ENCODE assay signal across 26 mouse cellular contexts in genomic region chr6:12069357-12069756, GRCm38 (mm10).
"Had no signal": no experiment of that assay in that cellular context is flagged by ENCODE, and none has a peak within 500 bp of the region (broad histone marks: within the 10 kb centered on the region; RNA-seq: fewer than 3 reads in every experiment).

No protein-coding gene starts in this region.

- H3K9ac ChIP-seq: heart, embryonic 13.5 days; heart, embryonic 15.5 days; hindbrain, embryonic 13.5 days; hindbrain, embryonic 15.5 days; kidney, embryonic 15.5 days; limb, embryonic 13.5 days; limb, embryonic 15.5 days; liver, embryonic 12.5 days; liver, embryonic 14.5 days had no signal

- H3K36me3 ChIP-seq: heart, embryonic 15.5 days; hindbrain, embryonic 15.5 days; limb, embryonic 15.5 days; liver, embryonic 12.5 days had no signal

- H3K9me3 ChIP-seq: heart, embryonic 13.5 days; heart, embryonic 15.5 days; hindbrain, embryonic 13.5 days; hindbrain, embryonic 15.5 days; kidney, embryonic 15.5 days; limb, embryonic 13.5 days; limb, embryonic 15.5 days; liver, embryonic 12.5 days had no signal

- ATAC-seq: hindbrain, postnatal 0 days; intestine, embryonic 16.5 days; liver, embryonic 12.5 days had no signal

- H3K27me3 ChIP-seq: heart, embryonic 13.5 days; heart, embryonic 15.5 days; hindbrain, embryonic 13.5 days; hindbrain, embryonic 15.5 days; kidney, embryonic 15.5 days; limb, embryonic 13.5 days; limb, embryonic 15.5 days; liver, embryonic 12.5 days had no signal

- DNase-seq: gastrocnemius, postnatal 10 days; gastrocnemius, postnatal 25 days; heart, adult 11 months; heart, adult 2 months; heart, postnatal 14 days; heart, postnatal 36 days; kidney, adult 18-20 months; kidney, adult 8-10 months; kidney, postnatal 14 days; kidney, postnatal 36 days; layer of hippocampus, adult 9-11 months; layer of hippocampus, postnatal 36 days; left cerebral cortex, postnatal 4 days had no signal

- H3K4me2 ChIP-seq: heart, embryonic 11.5 days; heart, embryonic 13.5 days; heart, embryonic 15.5 days; hindbrain, embryonic 13.5 days; hindbrain, embryonic 15.5 days; kidney, embryonic 15.5 days; limb, embryonic 13.5 days; limb, embryonic 15.5 days; liver, embryonic 12.5 days had no signal

- H3K4me3 ChIP-seq: heart, adult 2 months; heart, embryonic 13.5 days; heart, embryonic 15.5 days; hindbrain, embryonic 13.5 days; hindbrain, embryonic 15.5 days; kidney, embryonic 15.5 days; limb, embryonic 13.5 days; limb, embryonic 15.5 days; liver, embryonic 12.5 days had no signal

- H3K4me1 ChIP-seq: heart, embryonic 13.5 days; hindbrain, embryonic 13.5 days; hindbrain, embryonic 15.5 days; kidney, embryonic 15.5 days; limb, embryonic 13.5 days; limb, embryonic 15.5 days; liver, embryonic 12.5 days had no signal

- H3K27ac ChIP-seq: heart, adult 2 months; heart, embryonic 13.5 days; heart, embryonic 15.5 days; hindbrain, embryonic 13.5 days; hindbrain, embryonic 15.5 days; hindbrain, postnatal 0 days; kidney, embryonic 15.5 days; kidney, postnatal 0 days; limb, embryonic 13.5 days; limb, embryonic 15.5 days; liver, embryonic 12.5 days; liver, embryonic 14.5 days had no signal
